ENCODE assay signal across 8 mouse cellular contexts in genomic region chr2:4018431-4018876, GRCm38 (mm10). TPM values are rescaled to one million over a fixed set of nuclear protein-coding genes. Genes with fewer than 3 reads are reported as not detected.
DNase-seq lines count a peak whose midpoint lies in the region; ATAC-seq and TF ChIP-seq lines count a peak whose summit lies in the region.

No protein-coding gene starts in this region.

- no peaks in the 10 kb centered on the region for H3K4me1 ChIP-seq in kidney, embryonic 14.5 days (ENCODE audit: control insufficient read depth, insufficient read depth, low read length)
- no peaks in the 10 kb centered on the region; the same call in 1 of the 2 replicates for H3K4me1 ChIP-seq in cortical plate, adult 2 months (ENCODE audit: control insufficient read depth, insufficient read depth, low read length)
- no peaks in the 10 kb centered on the region for H3K4me1 ChIP-seq in heart, postnatal 0 days (ENCODE audit: control insufficient read depth, insufficient read depth)

- peak overlapping the region; percentile 1; the same call in 1 of the 2 replicates for H3K4me2 ChIP-seq in kidney, embryonic 14.5 days (replicated peaks; ENCODE audit: low read depth, low read length)
- H3K4me2 ChIP-seq in heart, postnatal 0 days (ENCODE audit: low read depth, low read length): 0 out of 2 replicates have a peak overlapping the region, but pooled peaks have one; percentile 15

- H3K36me3 ChIP-seq in kidney, embryonic 14.5 days (ENCODE audit: control insufficient read depth, insufficient read depth, low read length): no peaks in the 10 kb centered on the region
- no peaks in the 10 kb centered on the region for H3K36me3 ChIP-seq in heart, postnatal 0 days (replicated peaks; ENCODE audit: control insufficient read depth, insufficient read depth, low read length)

- no peaks in the 10 kb centered on the region for H3K27me3 ChIP-seq in kidney, embryonic 14.5 days (ENCODE audit: control insufficient read depth, insufficient read depth, low read length)
- no peaks in the 10 kb centered on the region for H3K27me3 ChIP-seq in heart, postnatal 0 days (ENCODE audit: control insufficient read depth, insufficient read depth, low read length)

- H3K4me3 ChIP-seq in kidney, embryonic 14.5 days (ENCODE audit: low read length): no peak overlapping the region
- H3K4me3 ChIP-seq in cortical plate, adult 2 months (ENCODE audit: insufficient read depth, low read length): peak overlapping the region; percentile 94
- H3K4me3 ChIP-seq in heart, postnatal 0 days (ENCODE audit: low read depth, low read length): no peak overlapping the region

- no peak for TF ChIP-seq EP300 in heart, postnatal 0 days (IDR thresholded peaks at IDR 0.05; ENCODE audit: low read depth)

- H3K9me3 ChIP-seq in kidney, embryonic 14.5 days (ENCODE audit: control insufficient read depth, low read length): no peaks in the 10 kb centered on the region
- H3K9me3 ChIP-seq in heart, postnatal 0 days (replicated peaks; ENCODE audit: control insufficient read depth, low read length): no peaks in the 10 kb centered on the region

- intact Hi-C loops in left cerebral cortex, postnatal 25 days (cut with DNase I): no loop called here

- peak; percentile 81 for ATAC-seq in kidney, embryonic 14.5 days (ENCODE audit: low FRiP score, low TSS enrichment)
- no peak for ATAC-seq in heart, postnatal 0 days (ENCODE audit: insufficient read depth, low read depth)
- no peak for ATAC-seq in megakaryocyte-erythroid progenitor cell, adult 5-6 weeks (replicated peaks; ENCODE audit: low FRiP score, low TSS enrichment, poor library complexity, severe bottlenecking)

- 0 out of 2 replicates have a peak, but pooled peaks have one; percentile 40 for TF ChIP-seq POLR2A in cortical plate, adult 2 months (IDR thresholded peaks at IDR 0.05; ENCODE audit: extremely low read depth, insufficient read depth, low read length)

- WGBS in kidney, embryonic 14.5 days: 37% methylated on average over 11 of the region's 11 CpGs
- WGBS in heart, postnatal 0 days: 39% methylated on average over 11 of the region's 11 CpGs

- no peak for TF ChIP-seq CTCF in cortical plate, adult 2 months (IDR thresholded peaks at IDR 0.05; ENCODE audit: extremely low read depth, insufficient read depth, low read length)
- TF ChIP-seq CTCF in heart, postnatal 0 days (IDR thresholded peaks at IDR 0.05; ENCODE audit: low read depth): no peak

- no peak for DNase-seq in kidney, adult 9 months
- peak; percentile 12 for DNase-seq in heart, postnatal 0 days (ENCODE audit: low spot score)
- DNase-seq in left cerebral cortex, postnatal 25 days (ENCODE audit: low spot score in 2 of 2): peak; percentile 65 to 71
- peak; percentile 51 for DNase-seq in right cerebral cortex, adult 18-20 months
- DNase-seq in adipocyte (ENCODE audit: low spot score): no peak

- H3K9ac ChIP-seq in kidney, embryonic 14.5 days (ENCODE audit: low read depth, low read length): no peak overlapping the region
- H3K9ac ChIP-seq in heart, postnatal 0 days (replicated peaks; ENCODE audit: low read depth, low read length): no peak overlapping the region

- H3K27ac ChIP-seq in kidney, embryonic 14.5 days (ENCODE audit: low read depth, low read length): no peak overlapping the region
- H3K27ac ChIP-seq in cortical plate, adult 2 months (ENCODE audit: insufficient read depth, low read length): peak overlapping the region; percentile 92
- H3K27ac ChIP-seq in heart, postnatal 0 days (ENCODE audit: low read depth): no peak overlapping the region

RNA-seq across cellular contexts. Expression of gene Frmd4a, which starts 0.9 kb away (rescaled TPM):
- polyA plus RNA-seq in kidney, embryonic 14.5 days (2014; fragmentation: Nextera tagmentation; extraction: Ambion mirVana): 28.6 and 39.2 TPM in 2 replicates
- polyA plus RNA-seq in cortical plate, adult 2 months (2012; rRNA removed): 32.1 and 33.9 TPM in 2 replicates
- 25.2 and 44.1 TPM in 2 replicates for total RNA-seq in heart, postnatal 0 days (2014; rRNA removed; ENCODE audit: low replicate concordance)
- polyA plus RNA-seq in heart, postnatal 0 days (2015; fragmentation: Nextera tagmentation; extraction: Ambion mirVana): 10.5 and 11.9 TPM in 2 replicates
- total RNA-seq in left cerebral cortex, postnatal 25 days (2021): 10 to 100 TPM; 59.3 to 71.4 TPM
- 32.2 and 35.2 TPM in 2 replicates for total RNA-seq in megakaryocyte-erythroid progenitor cell, adult 5-6 weeks (2014; fragmentation: Nextera tagmentation)
- total RNA-seq in megakaryocyte-erythroid progenitor cell, adult 5-6 weeks (2017): 14.5 and 14.7 TPM in 2 replicates

Comparison
In these comparisons a context has a peak if more than half of its experiments do, and no peak if none do; other contexts are left out.
1. DNase-seq: peak in heart, postnatal 0 days (single experiment), left cerebral cortex, postnatal 25 days (2 of 2) and right cerebral cortex, adult 18-20 months (single experiment); none in kidney, adult 9 months (single experiment) and adipocyte (single experiment).